Mouse (Mus musculus): ENCODE results near the gene Pvrig.
"Not testable (repeated sequence)": the region's sequence is repeated elsewhere in the genome, so short reads cannot be mapped to it uniquely, and the experiment has no call there.

The Pvrig gene

DNA sequence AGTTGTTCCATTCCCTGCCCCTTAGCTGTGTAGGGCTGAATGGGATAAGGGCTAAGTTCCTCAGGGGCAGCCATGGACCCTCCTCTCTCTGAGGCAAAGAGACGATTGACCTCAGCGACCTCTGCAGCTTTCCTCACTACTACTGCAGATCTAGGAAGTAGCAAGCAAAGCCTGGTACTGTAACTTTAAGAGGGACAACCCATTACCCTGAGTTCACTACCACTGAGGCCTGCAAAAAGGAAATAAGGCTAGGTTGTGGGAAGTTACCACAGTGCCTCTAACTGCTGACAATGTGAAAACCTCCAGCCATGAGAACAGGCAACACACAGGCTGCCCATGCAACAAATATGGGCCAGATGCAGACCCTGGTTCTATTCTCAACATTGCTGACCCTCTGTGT, at the start of gene Pvrig:
TSS of gene Pvrig (plus strand) at position 301 of the 400 bp plus-strand sequence.
- no peak for DNase-seq (ENCODE audit: low read depth)

GRCm38 (mm10) chr5:138294158-138294557, 47.6 kb upstream of the Pvrig start:
- no peak for DNase-seq (ENCODE audit: low read depth)

- DNase-seq (ENCODE audit: low read depth) = no peak
Observed at GRCm38 (mm10) chr5:138299613-138300012, 42.1 kb upstream of the Pvrig start.

DNA sequence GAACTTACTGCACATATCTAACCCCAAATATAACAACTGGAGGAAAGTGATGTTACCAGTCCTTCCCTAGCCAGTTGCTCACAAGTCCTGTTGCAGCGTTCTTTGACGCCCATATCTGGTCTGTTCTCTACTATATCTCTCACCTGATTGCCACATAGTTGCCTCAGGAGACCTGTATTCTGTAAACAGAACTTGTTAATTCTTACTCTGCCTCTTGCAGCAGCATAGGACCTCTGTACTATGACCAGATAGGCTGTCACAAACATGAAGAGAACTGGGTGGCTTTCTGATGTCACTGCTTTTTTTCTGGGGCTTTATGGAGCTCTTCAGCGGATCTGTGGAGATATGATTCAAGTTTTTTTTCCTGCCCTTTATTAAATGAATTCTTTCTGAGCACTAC, 29.0 kb upstream of the Pvrig start:
- DNase-seq (ENCODE audit: low read depth) = no peak

DNA sequence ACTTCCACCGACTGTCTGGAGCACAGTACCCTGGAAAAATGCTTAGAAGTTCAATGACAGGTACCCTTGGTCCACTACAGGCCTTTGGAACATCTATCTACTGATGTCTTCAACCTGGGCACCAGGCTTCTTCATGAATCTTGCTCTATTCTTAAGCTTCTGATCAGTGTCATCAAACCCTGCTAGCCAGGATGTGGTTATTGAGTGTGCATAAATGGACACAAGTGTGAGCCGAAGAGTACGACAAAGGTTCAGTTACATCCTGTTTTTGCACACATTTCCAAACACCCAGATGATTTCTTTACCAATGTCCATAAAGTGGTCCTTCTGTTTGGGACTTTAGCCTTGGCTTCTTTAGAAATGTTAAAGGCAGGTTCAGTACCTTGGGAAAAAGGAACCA, 1.5 kb downstream of the Pvrig start:
- DNase-seq (ENCODE audit: low read depth) = no peak

GRCm38 (mm10) chr5:138363208-138363607, 21.4 kb downstream of the Pvrig start:
- DNase-seq (ENCODE audit: low read depth) = not testable (repeated sequence)

GRCm38 (mm10) chr5:138365347-138365746, 23.6 kb downstream of the Pvrig start:
- DNase-seq (ENCODE audit: low read depth) = not testable (repeated sequence)

Data from c-Kit-positive CD71-positive TER-119-negative erythroid progenitor cells, embryonic 14.5 days (primary cell).